Mouse (Mus musculus): ENCODE data around the gene Smtn.

Smtn gene

DNA sequence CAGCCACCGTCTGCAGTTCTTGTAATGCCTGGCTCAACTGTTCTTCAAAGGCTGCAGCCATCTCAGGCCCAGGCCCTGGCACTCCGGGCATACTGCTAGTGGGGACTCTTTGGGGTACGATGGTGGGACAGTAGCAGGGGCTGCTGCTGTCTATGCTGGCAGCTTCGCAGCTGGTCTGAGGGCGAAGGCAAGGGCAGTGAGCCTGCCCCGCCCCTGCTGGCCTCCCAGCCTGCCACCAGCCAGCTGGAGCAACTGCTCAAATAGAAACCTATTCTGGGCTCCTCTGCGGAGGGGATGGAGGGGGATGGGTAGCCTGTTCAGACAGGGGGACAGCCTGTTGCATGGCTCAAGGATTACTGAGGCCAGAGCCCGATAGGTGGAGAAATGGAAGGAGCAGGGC, 12.6 kb downstream of the Smtn start:
- DNase-seq (ENCODE audit: low read depth, low spot score), result no peak

DNA sequence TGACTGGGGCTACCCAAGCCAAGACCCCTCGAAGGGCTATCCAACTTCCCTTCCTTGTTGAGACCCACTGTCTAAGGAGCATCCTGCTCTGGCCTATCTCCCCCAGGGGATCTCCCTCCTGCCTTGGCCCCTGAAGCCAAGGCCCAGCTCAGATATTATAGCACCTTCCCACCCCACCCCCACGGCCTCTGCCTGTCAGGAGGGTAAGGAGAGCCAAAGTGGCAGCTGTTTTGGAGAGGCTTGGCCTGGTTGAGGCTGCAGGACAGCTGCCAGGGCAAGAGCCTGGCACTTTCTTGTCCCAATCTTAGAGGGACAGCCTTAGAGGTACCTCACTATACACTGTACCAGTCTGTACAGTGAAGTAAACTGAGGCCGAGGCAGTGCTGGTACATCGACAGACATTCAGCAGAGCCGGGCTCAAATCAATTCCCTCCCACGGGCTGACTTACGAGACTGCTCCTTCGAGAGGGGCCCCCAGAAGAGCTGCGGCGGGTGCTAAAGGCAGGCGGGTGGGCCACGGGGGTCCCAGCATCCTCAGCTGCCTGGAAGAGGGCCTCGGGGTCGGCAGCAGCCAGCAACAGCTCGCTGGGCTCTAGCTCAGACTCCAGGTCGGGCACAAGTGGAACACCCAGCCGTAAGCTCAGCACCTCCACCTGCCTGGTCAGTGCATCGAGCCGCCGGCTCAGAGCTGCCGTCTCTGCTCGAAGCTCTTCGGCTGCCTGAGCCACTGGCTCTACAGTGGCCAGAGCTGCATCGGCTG, 13.3 kb downstream of the Smtn start:
- no peak for DNase-seq (ENCODE audit: low read depth, low spot score)

DNA sequence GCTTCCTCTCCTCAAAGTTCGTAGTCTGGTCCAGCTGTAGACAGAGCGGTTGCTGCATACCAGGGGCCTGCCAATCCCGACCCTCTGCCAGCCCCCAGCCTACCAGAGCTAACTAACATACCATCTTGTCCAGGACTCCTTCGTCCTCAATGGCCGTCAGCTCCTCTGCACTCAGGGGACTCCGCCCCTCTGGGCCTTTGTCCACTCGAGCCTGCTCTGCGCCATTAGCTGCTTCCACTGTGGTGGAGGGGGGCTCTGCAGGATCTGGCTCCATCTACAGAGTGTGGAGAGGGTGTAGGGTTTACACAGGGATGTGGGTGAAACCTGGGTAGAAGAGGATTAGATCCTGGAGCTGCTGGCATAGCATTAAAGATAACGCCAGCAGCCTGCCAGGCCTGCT, 14.2 kb downstream of the Smtn start:
- DNase-seq (ENCODE audit: low read depth, low spot score), result no peak

DNA sequence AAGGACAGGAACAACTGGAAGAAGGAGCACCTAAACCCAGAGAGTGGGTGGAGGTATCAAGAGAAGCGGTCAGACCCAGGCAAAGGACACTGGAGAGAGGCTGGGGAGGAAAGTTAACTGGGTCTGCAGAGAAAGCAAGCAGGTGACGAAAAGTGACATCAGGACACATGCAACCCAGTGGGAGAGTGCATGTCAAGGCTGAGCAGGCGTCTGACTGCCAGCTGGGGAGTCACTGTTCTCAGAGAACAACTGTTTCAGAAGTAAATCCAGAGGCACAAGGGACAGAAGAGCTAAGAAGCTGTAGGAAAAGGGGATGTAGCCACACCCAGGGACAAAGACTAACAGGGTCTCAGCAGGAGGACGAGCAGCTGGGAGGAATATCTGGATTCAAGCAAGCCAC, 14.9 kb downstream of the Smtn start:
- DNase-seq (ENCODE audit: low read depth, low spot score), result no peak

DNA sequence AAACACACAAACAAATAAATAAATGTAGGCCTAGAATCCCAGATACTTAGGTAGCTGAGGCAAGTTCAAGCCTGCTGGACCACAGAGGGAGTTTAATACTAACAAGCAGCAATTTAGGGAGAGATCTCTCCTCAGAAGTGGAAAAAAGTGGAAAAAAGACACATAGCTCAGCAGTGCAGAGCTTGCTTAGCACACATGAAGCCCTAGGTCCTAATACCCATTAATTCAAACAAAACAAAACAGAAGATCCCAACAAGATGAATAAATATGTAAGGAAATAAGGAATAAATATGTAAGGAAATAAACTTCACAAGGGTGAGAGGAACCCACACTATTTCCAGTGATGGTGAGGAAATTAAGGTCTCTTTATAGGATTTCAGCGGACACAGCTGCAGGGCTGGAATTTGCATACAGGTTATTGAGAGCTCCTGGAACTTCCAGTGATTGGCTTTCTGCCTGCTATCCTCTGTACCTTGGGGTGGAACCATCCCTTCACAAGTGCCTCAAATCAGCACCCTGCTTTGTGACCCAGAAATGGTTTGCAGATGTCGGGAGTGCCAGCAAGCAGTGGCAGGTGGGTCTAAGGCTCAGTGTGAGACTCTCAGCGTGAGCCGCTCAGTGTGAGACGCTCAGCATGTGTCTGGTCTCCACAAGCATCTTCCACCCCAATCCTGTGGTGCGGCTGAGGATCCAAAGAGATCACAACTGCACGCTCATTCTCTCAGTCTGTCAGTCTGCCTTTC, 16.4 kb downstream of the Smtn start:
- no peak for DNase-seq (ENCODE audit: low read depth, low spot score)

DNA sequence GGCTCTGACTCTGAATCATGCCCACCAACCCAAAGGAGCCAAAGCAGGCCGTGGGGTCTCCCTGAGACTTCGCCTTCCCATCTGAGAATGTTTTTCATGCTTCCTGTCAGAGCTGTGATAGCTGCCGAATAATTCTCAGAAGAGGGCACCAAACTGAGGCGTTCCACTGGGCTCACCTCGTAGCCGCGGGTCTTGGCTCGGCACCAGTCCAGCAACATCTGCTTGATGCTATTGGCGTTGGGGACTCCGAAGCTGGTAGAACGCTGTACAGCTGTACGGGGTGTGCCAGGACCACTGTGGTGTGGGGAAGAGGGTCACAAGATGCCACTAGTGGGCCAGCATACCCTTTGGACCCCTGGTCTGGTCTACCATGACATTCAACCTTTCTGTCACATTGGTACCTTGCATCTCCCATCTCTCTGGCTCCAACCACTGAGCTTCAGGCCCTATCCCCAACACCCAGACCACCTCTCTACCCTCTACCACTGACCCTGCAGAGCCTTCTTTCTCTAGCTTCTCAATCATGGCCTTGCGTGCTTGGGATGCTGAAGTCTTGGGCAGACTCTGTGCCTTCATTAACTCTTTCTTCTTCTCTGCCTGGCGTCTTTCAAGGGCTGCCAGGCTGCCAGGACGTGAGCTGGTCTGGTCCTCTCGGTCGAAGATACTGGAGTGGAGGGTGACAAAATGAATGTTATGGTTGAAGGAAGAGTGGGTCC, 18.0 kb downstream of the Smtn start:
- DNase-seq (ENCODE audit: low read depth, low spot score), result no peak

DNA sequence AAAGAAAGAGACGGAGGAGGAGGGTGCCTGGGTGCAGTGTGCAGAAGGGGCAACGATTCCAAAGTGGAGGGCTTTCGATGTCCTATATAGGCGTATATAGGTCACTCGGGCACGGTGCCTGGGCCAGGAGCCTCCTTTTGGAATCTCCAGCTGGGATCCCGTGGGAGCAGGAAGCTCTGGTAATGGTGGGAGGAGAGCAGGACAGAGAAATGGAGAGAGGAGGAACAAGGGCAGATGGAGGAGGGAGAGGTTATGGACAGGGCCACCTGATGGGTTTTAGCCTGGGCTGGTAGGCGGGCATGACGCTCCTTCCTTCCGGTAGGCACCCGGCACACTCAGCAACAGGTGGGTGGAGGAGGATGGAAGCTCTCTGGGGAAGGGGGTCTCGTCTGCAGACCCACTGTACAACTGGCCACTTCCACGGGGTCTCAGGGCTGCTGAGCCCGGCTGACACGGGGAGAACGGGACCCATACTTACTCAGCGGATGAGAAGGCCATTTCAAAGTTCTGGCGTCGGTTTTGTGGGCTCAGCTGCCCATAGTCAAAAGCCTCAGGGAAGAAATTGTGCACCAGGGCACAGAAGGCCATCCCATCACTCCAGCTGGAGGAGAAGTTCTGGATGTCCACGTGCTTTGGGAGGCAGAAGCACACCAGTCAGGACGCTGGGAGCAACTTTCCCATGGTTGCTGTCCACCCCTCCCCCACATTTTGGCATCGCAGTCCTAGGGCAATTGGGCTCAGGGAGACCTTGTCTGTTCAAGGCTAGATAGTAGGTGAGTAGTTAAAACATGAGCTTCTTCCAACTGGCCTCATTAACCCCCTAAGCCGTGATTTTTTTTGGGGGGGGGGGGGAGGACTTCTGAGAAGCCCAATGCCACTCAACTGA, 18.8 kb downstream of the Smtn start:
- DNase-seq (ENCODE audit: low read depth, low spot score), result no peak

DNA sequence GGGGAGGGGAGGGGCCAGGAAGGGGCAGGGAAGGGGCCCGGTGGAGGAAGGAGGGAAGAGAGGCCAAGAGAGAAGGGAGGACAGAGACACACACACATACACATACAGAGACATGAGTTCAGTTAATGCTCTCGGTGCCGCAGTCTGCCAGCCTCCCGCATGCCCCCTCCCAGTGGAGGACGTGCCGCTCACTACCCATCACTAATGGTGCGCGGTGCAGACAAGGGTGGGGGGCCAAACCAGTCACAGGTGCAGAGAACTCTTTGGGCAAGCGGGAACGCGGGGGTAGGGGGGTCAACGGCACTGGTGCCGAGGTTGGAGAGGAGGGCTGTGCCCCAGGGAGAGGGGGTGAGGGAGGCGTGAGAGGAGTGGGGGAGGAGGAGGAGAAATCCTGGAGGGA, 19.5 kb downstream of the Smtn start:
- DNase-seq (ENCODE audit: low read depth, low spot score), result no peak

DNA sequence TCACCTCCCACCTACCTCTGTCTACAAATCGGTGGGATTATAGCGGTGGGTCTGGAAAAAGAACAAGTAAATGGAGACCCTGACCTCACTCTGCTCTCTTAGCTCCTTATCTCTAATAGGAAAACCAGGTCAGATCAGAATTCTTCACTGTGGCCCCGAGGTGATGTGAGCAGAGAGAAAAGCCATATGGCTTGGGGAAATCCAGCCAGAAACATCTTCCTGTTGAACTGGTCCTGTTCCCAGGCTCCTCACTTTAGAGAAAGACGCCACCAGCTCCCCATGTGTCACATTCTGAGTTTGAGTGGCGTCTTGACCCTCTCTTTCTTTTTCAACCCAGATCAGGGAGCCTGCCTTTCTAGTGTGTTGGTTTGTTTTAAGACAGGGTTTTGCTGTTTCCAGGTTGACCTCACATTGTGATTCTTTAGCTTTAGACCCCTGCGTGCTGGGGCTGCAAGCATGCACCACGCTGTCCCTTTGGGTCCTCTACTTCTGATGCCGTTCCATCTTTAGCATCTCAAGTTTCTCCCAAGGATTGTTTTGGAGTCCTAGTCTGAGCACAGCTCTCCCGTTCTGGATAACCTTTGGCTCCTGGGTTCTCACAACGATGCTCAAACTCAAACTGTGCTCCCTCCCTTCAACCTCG, 20.5 kb downstream of the Smtn start:
- DNase-seq (ENCODE audit: low read depth, low spot score), result no peak

DNA sequence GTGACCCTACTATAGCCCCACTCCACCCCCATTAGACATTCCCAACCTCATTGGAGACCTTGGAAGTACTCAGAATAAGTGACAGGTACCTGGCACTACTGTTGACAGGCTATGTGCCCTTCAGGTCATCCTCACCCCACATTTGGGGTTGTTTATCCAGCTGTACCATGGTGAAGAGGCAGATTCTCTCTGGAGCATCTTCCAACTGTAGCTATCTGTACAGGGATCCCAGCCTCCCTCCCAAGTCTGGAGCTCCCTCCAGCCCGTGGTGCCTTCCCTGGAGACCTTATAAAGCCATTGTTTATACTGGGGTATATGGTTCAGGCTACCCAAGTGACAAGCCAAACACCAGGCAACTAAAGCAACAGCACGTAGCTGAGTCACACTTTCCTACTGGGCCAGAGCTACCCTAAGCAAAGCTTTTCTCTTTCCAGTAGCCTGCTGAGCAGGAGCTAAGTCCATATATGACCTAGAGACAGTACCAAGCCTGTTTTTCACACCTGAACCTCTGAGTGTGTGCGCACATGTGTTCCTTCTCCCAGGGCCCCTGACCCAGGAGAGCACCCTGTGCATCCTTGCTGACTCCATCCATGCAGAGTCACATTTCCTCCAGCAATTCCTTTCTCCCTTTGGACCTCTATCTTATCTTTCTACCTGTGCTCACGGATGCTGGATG, 21.2 kb downstream of the Smtn start:
- DNase-seq (ENCODE audit: low read depth, low spot score), result no peak

DNA sequence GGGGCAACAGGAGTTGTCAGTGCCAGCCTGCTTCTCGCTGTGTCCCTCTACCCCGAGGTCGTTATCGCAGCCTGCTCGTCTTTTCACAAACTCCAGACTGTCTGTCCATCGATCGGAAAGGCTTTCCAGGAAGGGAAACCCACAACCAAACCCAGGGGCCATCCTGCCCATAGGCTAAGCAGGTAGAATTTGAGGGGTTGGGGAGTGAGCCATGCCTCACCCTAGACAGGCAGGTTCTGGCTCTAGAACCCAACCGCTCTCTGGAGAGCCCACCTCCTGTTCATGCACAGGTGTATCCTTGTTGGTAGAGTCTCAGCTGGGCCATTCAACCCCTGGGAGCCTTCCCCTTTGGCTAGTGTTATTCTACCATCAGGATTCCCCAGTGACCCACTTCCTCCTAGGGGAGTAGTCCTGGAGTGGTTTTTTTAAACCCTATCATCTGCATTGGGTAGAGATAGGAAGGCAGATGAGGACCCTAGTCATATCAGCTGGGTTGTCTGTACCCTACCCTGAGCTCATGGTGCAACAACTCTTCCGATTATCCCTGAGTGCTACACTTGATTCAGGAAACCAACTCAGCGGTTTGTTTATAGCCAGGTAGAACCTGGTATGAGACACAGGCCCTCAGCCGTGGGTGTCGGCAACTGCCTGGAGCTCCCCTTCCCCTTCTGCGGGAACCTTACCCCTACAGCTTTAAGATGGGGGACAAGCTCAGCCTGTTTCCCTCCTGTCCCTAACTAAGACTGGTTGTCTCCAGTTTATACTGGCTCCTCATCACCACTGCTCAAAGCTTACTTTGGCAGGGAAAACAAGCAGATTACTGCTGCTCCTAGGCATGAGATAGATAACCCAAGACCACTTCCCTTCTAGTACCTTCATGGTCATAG, 22.3 kb downstream of the Smtn start:
- no peak for DNase-seq (ENCODE audit: low read depth, low spot score)

DNA sequence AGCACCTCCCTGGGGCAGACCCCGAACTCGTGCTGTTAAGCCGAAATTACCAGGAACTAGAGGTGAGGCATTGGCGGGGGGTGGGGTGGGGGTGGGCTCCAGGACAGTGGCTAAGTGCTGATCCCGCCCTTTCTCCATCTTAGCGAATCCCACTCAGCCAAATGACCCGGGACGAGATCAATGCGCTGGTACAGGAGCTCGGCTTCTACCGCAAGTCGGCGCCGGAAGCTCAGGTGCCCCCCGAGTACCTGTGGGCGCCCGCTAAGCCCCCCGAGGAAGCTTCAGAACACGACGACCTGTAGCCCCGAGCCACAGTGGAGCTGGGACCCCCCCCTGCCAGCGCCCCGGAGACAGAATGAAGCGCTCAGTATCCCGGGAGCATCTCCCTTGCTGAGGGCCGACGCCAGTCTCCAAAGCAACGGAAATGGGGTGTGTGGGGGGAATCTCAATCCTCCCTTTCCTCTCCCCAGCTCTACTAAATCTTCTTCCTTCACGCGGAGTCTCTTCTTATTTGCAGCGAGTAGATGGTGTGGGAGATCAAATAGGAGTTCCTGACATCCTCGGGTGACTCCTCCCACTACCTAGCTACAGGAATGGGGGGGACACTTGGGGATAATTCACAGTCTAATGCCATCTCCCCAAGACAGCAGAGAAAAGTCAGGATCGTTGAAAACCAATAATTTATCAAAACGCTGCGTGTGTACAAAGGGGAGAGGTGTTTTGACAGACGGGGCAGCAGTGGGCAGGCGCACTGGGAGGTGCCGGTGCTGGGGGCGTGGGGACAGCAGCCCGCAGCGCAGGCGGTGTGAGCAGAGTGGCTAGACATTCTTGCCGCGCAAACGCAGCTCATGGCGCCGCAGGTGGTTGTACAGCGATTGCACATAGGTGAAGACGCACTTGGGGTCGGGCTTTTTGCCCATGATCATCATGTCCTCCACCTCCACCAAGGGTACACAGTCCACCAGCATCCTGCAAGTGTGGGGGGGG, 23.3 kb downstream of the Smtn start:
- peak; percentile 66 for DNase-seq (ENCODE audit: low read depth, low spot score)

DNA sequence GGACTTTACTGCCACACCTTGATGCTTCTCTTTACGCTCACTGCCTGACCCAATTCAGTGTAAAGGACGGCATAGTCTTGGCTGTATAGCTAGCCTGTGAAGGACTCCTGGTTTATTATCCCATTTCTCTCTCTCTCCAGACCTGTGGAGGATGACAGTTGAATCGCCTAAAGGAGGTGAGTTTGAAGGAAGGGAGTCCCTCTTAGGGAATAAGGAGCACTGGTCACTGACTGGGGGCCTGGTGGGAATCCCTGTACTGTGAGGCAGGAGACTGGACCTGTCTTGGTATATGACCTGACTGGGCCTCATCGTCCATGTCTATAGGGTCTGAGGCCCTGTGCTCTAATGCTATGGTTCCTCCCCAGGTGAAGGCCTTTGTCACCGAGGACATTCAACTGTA, 24.3 kb downstream of the Smtn start:
- DNase-seq (ENCODE audit: low read depth, low spot score), result no peak

DNA sequence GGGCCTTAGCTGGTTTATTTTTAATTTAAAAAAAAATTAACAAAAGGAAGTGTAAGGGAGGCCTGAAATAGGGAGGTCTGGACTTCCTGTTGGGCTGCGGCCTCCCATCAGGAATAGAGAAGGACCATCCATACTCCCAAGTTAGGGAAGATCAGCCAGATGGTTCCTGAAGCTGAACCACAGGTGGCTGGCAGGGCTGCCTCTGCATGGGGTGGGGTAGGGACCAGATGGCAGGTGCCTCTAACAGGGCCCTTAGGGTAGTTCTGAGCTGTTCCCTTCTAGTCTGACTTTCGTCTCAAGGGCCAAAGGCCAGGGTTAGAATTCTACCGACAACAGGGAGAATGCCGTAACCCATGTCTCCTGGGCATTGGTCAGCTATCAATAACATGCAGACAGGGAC, 24.8 kb downstream of the Smtn start:
- DNase-seq (ENCODE audit: low read depth, low spot score), result no peak

DNA sequence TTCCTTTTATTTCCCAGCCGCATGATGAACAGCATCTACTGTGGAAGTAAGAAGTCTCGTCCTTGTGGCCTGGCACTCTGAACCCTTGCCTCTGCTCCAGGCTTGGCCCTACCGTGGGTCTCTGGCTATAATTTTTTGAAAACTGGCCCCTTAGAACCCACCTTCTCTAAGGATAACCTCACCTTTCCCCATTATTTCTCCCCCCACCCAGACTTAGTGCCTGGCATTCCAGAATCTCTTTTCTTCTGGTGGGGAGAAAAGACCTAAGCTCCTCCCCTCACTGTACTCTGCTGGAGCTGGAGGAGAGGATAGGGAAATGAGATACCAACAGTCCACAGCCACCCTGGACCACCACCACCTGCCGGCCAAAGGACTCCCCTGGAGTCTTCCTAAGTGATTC, 25.2 kb downstream of the Smtn start:
- no peak for DNase-seq (ENCODE audit: low read depth, low spot score)

DNA sequence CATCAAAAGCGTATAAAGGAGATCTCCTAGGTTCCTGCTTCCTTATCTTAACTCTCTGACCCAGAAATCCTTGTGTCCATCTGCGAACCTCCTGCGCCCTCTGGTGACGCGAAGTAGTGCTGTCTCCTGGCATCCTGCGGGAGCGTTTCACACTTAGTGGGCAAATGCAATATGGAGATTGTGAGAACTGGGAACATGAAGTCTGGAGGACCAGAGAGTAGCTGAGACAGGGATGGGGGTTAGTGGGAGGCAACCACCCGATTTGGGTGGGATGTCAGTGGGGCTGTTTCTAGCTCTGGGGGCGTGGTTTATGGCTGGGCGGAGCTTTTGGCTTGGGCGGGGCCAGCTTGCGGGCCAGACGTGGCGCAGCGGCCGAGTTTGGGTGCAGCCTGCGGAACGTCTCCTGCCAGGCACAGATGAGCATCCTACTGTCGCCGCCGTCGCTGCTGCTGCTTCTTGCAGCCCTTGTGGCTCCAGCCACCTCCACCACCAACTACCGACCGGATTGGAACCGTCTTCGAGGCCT, 25.8 kb downstream of the Smtn start, which contains the start of gene Selenom:
Selenom (plus strand) TSS at position 156 of the 526 bp plus-strand sequence.
- DNase-seq (ENCODE audit: low read depth, low spot score), result peak; percentile 80

DNA sequence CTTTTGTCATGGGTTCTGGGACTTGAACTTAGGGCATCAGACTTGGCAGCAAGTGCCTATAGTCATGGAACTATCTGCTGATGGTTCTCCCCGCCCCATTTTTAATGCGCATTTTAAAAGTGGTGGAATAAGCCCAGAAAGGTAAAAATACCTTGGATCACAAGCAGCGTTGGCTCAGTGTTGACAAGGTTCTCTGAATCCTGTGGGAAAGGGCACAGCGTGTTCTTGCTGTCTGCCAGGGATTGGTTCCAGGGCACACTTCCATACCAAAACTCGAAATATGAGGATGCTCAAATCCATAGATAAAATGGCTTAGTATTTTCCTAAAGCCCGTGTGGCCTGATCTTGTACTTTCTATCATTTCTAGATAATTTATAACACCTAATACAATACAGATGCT, 27.1 kb downstream of the Smtn start:
- no peak for DNase-seq (ENCODE audit: low read depth, low spot score)

DNA sequence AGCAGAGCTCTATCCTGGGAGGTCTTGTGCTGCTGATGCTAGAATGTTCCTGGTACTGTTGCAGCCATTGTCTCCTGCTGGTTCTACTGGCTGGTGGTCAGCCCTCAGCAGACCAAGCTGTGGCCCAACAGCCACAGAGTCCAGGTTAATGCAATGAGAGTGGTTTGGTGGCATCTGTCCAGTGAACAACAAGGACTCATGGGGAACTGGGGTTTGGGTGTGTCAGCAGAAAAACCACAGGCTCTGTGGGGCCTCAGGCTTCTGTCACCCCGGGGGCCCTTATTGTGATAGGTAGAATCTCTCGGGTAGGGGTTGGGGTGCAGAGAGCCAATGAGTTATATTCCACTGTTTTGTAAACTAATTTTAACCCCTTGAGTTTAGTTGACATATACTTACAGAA, 30.1 kb downstream of the Smtn start:
- DNase-seq (ENCODE audit: low read depth, low spot score), result no peak
